Mouse (Mus musculus): ENCODE measurements around the gene Sos1. TPM values are rescaled to one million over a fixed set of nuclear protein-coding genes. Genes with fewer than 3 reads are reported as not detected.
A peak's percentile ranks its signal among the peaks of the same experiment; 100 is the strongest.

The Sos1 gene
- polyA plus RNA-seq, 1 experiment, result 4.2 TPM

- no peaks in the 10 kb centered on the region for H3K79me3 ChIP-seq (ENCODE audit: low read depth)
- H3K36me3 ChIP-seq (ENCODE audit: control insufficient read depth, insufficient read depth), result no peaks in the 10 kb centered on the region
- H3ac ChIP-seq (ENCODE audit: control insufficient read depth, insufficient read length, low read depth), result no peak overlapping the region
- H3K27me3 ChIP-seq (ENCODE audit: control insufficient read depth, insufficient read depth, insufficient read length), result no peaks in the 10 kb centered on the region
- no peaks in the 10 kb centered on the region for H3K79me2 ChIP-seq (ENCODE audit: control insufficient read depth, insufficient read depth)
- H3K4me3 ChIP-seq (ENCODE audit: insufficient read depth, poor library complexity, severe bottlenecking), result no peak overlapping the region
- TF ChIP-seq FOSL1 (IDR thresholded peaks at IDR 0.05; ENCODE audit: insufficient read depth, low read length, poor library complexity, severe bottlenecking), result no peak
- no peak for TF ChIP-seq CEBPB (IDR thresholded peaks at IDR 0.05; ENCODE audit: low read depth)
- TF ChIP-seq MYOD1 (IDR thresholded peaks at IDR 0.05; ENCODE audit: control insufficient read depth, insufficient read length, low read depth), result no peak
- no peak for TF ChIP-seq CTCF (IDR thresholded peaks at IDR 0.05; ENCODE audit: control insufficient read depth, insufficient read depth, insufficient read length)
- no peak for TF ChIP-seq USF1 (IDR thresholded peaks at IDR 0.05; ENCODE audit: low read depth)
- TF ChIP-seq MAX (IDR thresholded peaks at IDR 0.05), result no peak
- TF ChIP-seq MYOG (IDR thresholded peaks at IDR 0.05; ENCODE audit: control insufficient read depth, extremely low read depth, insufficient read length), result no peak
These were observed 29.5 kb upstream of the Sos1 start for GRCm38 (mm10) chr17:80509494-80510458.

- H3ac ChIP-seq (ENCODE audit: control insufficient read depth, insufficient read length, low read depth), result no peak overlapping the region
- no peak overlapping the region for H3K4me3 ChIP-seq (ENCODE audit: insufficient read depth, poor library complexity, severe bottlenecking)
- H3K27me3 ChIP-seq (ENCODE audit: control insufficient read depth, insufficient read depth, insufficient read length), result no peaks in the 10 kb centered on the region
- no peaks in the 10 kb centered on the region for H3K79me3 ChIP-seq (ENCODE audit: low read depth)
- H3K79me2 ChIP-seq (ENCODE audit: control insufficient read depth, insufficient read depth), result no peaks in the 10 kb centered on the region
- peak; percentile 36 for TF ChIP-seq FOSL1 (IDR thresholded peaks at IDR 0.05; ENCODE audit: insufficient read depth, low read length, poor library complexity, severe bottlenecking)
- TF ChIP-seq MAX (IDR thresholded peaks at IDR 0.05), result no peak
- no peak for TF ChIP-seq USF1 (IDR thresholded peaks at IDR 0.05; ENCODE audit: low read depth)
- TF ChIP-seq MYOG (IDR thresholded peaks at IDR 0.05; ENCODE audit: control insufficient read depth, extremely low read depth, insufficient read length), result no peak
- TF ChIP-seq MYOD1 (IDR thresholded peaks at IDR 0.05; ENCODE audit: control insufficient read depth, insufficient read length, low read depth), result peak; percentile 80
- TF ChIP-seq CTCF (IDR thresholded peaks at IDR 0.05; ENCODE audit: control insufficient read depth, insufficient read depth, insufficient read length), result no peak
- TF ChIP-seq CEBPB (IDR thresholded peaks at IDR 0.05; ENCODE audit: low read depth), result no peak
- no peaks in the 10 kb centered on the region for H3K36me3 ChIP-seq (ENCODE audit: control insufficient read depth, insufficient read depth)
These were observed 25.5 kb upstream of the Sos1 start for GRCm38 (mm10) chr17:80505766-80506165.

- no peaks in the 10 kb centered on the region for H3K79me2 ChIP-seq (ENCODE audit: control insufficient read depth, insufficient read depth)
- no peak for TF ChIP-seq MAX (IDR thresholded peaks at IDR 0.05)
- no peak for TF ChIP-seq MYOG (IDR thresholded peaks at IDR 0.05; ENCODE audit: control insufficient read depth, extremely low read depth, insufficient read length)
- TF ChIP-seq FOSL1 (IDR thresholded peaks at IDR 0.05; ENCODE audit: insufficient read depth, low read length, poor library complexity, severe bottlenecking), result no peak
- no peak for TF ChIP-seq MYOD1 (IDR thresholded peaks at IDR 0.05; ENCODE audit: control insufficient read depth, insufficient read length, low read depth)
- TF ChIP-seq CTCF (IDR thresholded peaks at IDR 0.05; ENCODE audit: control insufficient read depth, insufficient read depth, insufficient read length), result no peak
- no peak for TF ChIP-seq CEBPB (IDR thresholded peaks at IDR 0.05; ENCODE audit: low read depth)
- TF ChIP-seq USF1 (IDR thresholded peaks at IDR 0.05; ENCODE audit: low read depth), result no peak
- no peaks in the 10 kb centered on the region for H3K36me3 ChIP-seq (ENCODE audit: control insufficient read depth, insufficient read depth)
- no peaks in the 10 kb centered on the region for H3K79me3 ChIP-seq (ENCODE audit: low read depth)
- no peak overlapping the region for H3K4me3 ChIP-seq (ENCODE audit: insufficient read depth, poor library complexity, severe bottlenecking)
- H3K27me3 ChIP-seq (ENCODE audit: control insufficient read depth, insufficient read depth, insufficient read length), result no peaks in the 10 kb centered on the region
- no peak overlapping the region for H3ac ChIP-seq (ENCODE audit: control insufficient read depth, insufficient read length, low read depth)
These were observed 25.1 kb upstream of the Sos1 start for GRCm38 (mm10) chr17:80505342-80505741.

GRCm38 (mm10) chr17:80501805-80502172 lies 21.5 kb upstream of the Sos1 start:
- no peaks in the 10 kb centered on the region for H3K36me3 ChIP-seq (ENCODE audit: control insufficient read depth, insufficient read depth)
- no peak for TF ChIP-seq MYOD1 (IDR thresholded peaks at IDR 0.05; ENCODE audit: control insufficient read depth, insufficient read length, low read depth)
- TF ChIP-seq CTCF (IDR thresholded peaks at IDR 0.05; ENCODE audit: control insufficient read depth, insufficient read depth, insufficient read length), result no peak
- no peak for TF ChIP-seq USF1 (IDR thresholded peaks at IDR 0.05; ENCODE audit: low read depth)
- TF ChIP-seq CEBPB (IDR thresholded peaks at IDR 0.05; ENCODE audit: low read depth), result no peak
- no peak for TF ChIP-seq MYOG (IDR thresholded peaks at IDR 0.05; ENCODE audit: control insufficient read depth, extremely low read depth, insufficient read length)
- TF ChIP-seq MAX (IDR thresholded peaks at IDR 0.05), result no peak
- no peak for TF ChIP-seq FOSL1 (IDR thresholded peaks at IDR 0.05; ENCODE audit: insufficient read depth, low read length, poor library complexity, severe bottlenecking)
- H3K27me3 ChIP-seq (ENCODE audit: control insufficient read depth, insufficient read depth, insufficient read length), result no peaks in the 10 kb centered on the region
- no peak overlapping the region for H3K4me3 ChIP-seq (ENCODE audit: insufficient read depth, poor library complexity, severe bottlenecking)
- H3K79me3 ChIP-seq (ENCODE audit: low read depth), result no peaks in the 10 kb centered on the region
- H3ac ChIP-seq (ENCODE audit: control insufficient read depth, insufficient read length, low read depth), result no peak overlapping the region
- no peaks in the 10 kb centered on the region for H3K79me2 ChIP-seq (ENCODE audit: control insufficient read depth, insufficient read depth)

- TF ChIP-seq USF1 (IDR thresholded peaks at IDR 0.05; ENCODE audit: low read depth) (no peak), FOSL1 (IDR thresholded peaks at IDR 0.05; ENCODE audit: insufficient read depth, low read length, poor library complexity, severe bottlenecking) (no peak), MAX (IDR thresholded peaks at IDR 0.05) (no peak), CEBPB (IDR thresholded peaks at IDR 0.05; ENCODE audit: low read depth) (no peak), CTCF (IDR thresholded peaks at IDR 0.05; ENCODE audit: control insufficient read depth, insufficient read depth, insufficient read length) (no peak)
- Histone ChIP-seq H3K36me3 (ENCODE audit: control insufficient read depth, insufficient read depth) (no peaks in the 10 kb centered on the region), H3ac (ENCODE audit: control insufficient read depth, insufficient read length, low read depth) (no peak overlapping the region), H3K27me3 (ENCODE audit: control insufficient read depth, insufficient read depth, insufficient read length) (no peaks in the 10 kb centered on the region), H3K4me3 (ENCODE audit: insufficient read depth, poor library complexity, severe bottlenecking) (no peak overlapping the region), H3K79me3 (ENCODE audit: low read depth) (no peaks in the 10 kb centered on the region), H3K79me2 (ENCODE audit: control insufficient read depth, insufficient read depth) (no peaks in the 10 kb centered on the region)
These were observed 21.0 kb upstream of the Sos1 start for GRCm38 (mm10) chr17:80501037-80501804.
